10 mouse cellular contexts compared by ENCODE assay signal in the genomic region with DNA sequence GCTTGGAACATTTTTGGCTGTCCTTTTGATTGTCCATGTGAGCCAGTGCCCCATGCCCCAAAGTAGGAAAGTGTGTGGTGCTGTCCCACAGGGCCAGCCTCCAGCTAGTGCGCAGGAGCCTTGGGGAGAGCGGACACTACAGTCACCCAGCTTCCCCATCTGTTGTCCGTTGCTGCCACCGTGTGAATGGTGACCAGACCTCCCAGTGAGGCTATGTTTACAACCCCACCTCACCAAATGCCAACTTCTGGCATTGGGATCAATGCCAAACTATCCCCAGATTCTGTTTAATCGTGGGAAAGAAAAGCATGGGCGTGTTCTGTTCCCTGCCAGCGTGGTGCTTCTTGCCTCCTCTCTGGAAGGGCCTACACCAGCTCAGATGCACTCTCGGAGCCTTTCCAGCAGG. TPM values are rescaled to one million over a fixed set of nuclear protein-coding genes. Genes with fewer than 3 reads are reported as not detected.
DNase-seq lines count a peak whose midpoint lies in the region; ATAC-seq lines count a peak whose summit lies in the region.
"Had no signal": no experiment of that assay in that cellular context is flagged by ENCODE, and none has a peak within 500 bp of the region (broad histone marks: within the 10 kb centered on the region; RNA-seq: fewer than 3 reads in every experiment).

No protein-coding gene starts in this region.

- no peak overlapping the region for H3K27ac ChIP-seq in forebrain, embryonic 13.5 days
- no peak overlapping the region for H3K27ac ChIP-seq in forebrain, embryonic 11.5 days (ENCODE audit: low read depth, low read length)
- H3K27ac ChIP-seq: embryonic facial prominence, embryonic 15.5 days had no signal

- peak; percentile 57; the same call in 1 of the 2 replicates for ATAC-seq in forebrain, embryonic 13.5 days
- no peak for ATAC-seq in forebrain, embryonic 11.5 days (replicated peaks; ENCODE audit: low FRiP score)

- H3K4me2 ChIP-seq in forebrain, embryonic 13.5 days = no peak overlapping the region
- H3K4me2 ChIP-seq in forebrain, embryonic 11.5 days (ENCODE audit: low read depth, low read length, severe bottlenecking) = no peak overlapping the region
- H3K4me2 ChIP-seq: embryonic facial prominence, embryonic 15.5 days had no signal

- WGBS in forebrain, embryonic 13.5 days = 63% methylated on average over 8 of the region's 8 CpGs
- WGBS in forebrain, embryonic 11.5 days = 87% methylated on average over 8 of the region's 8 CpGs

- H3K9ac ChIP-seq in forebrain, embryonic 13.5 days = no peak overlapping the region
- H3K9ac ChIP-seq in forebrain, embryonic 11.5 days (ENCODE audit: low read length) = no peak overlapping the region
- H3K9ac ChIP-seq: embryonic facial prominence, embryonic 15.5 days had no signal

- no peaks in the 10 kb centered on the region for H3K9me3 ChIP-seq in forebrain, embryonic 13.5 days (replicated peaks)
- H3K9me3 ChIP-seq in forebrain, embryonic 11.5 days (ENCODE audit: control insufficient read depth, low read length) = no peaks in the 10 kb centered on the region
- H3K9me3 ChIP-seq: embryonic facial prominence, embryonic 15.5 days had no signal

- no peak for DNase-seq in forebrain, embryonic 11.5 days (ENCODE audit: low spot score)
- peak; percentile 30 to 36 for DNase-seq in left cerebral cortex, adult 18-20 months (ENCODE audit: low spot score in 2 of 2)
- DNase-seq in left cerebral cortex, adult 8-10 months (ENCODE audit: low spot score in 2 of 2) = no peak
- DNase-seq in adrenal gland, postnatal 14 days = peak; percentile 55
- peak; percentile 36 to 39 for DNase-seq in frontal cortex, postnatal 36 days (ENCODE audit: low spot score in 2 of 2)
- DNase-seq in spleen, postnatal 10 days (ENCODE audit: low spot score in 2 of 2) = no peak
- no peak for DNase-seq in retina, embryonic 14.5 days (ENCODE audit: low spot score)

- H3K4me1 ChIP-seq in forebrain, embryonic 13.5 days = peaks cover 6% of the 10 kb centered on the region
- no peaks in the 10 kb centered on the region for H3K4me1 ChIP-seq in forebrain, embryonic 11.5 days (replicated peaks; ENCODE audit: control insufficient read depth, insufficient read depth, low read length)
- H3K4me1 ChIP-seq: embryonic facial prominence, embryonic 15.5 days had no signal

- no peaks in the 10 kb centered on the region for H3K27me3 ChIP-seq in forebrain, embryonic 13.5 days
- H3K27me3 ChIP-seq in forebrain, embryonic 11.5 days (ENCODE audit: control insufficient read depth, insufficient read depth, low read length) = no peaks in the 10 kb centered on the region
- H3K27me3 ChIP-seq: embryonic facial prominence, embryonic 15.5 days had no signal

- H3K36me3 ChIP-seq in forebrain, embryonic 13.5 days (ENCODE audit: poor library complexity, severe bottlenecking) = peaks cover 21% of the 10 kb centered on the region
- H3K36me3 ChIP-seq in forebrain, embryonic 11.5 days (ENCODE audit: control insufficient read depth, insufficient read depth, low read length) = no peaks in the 10 kb centered on the region; the same call in 1 of the 2 replicates
- H3K36me3 ChIP-seq: embryonic facial prominence, embryonic 15.5 days had no signal

- H3K4me3 ChIP-seq in forebrain, embryonic 13.5 days = no peak overlapping the region
- no peak overlapping the region for H3K4me3 ChIP-seq in forebrain, embryonic 11.5 days (ENCODE audit: low read depth, low read length)
- H3K4me3 ChIP-seq: embryonic facial prominence, embryonic 15.5 days had no signal

RNA-seq across cellular contexts. Expression of gene Gm4131, which starts 41.1 kb away (rescaled TPM):
- polyA plus RNA-seq in forebrain, embryonic 13.5 days (2015; fragmentation: Nextera tagmentation; extraction: Ambion mirVana) = 0.14 TPM in 1 of 2 replicates, not detected in the other
- polyA plus RNA-seq in forebrain, embryonic 11.5 days (2014; fragmentation: Nextera tagmentation; extraction: Ambion mirVana) = not detected in 2 replicates
- total RNA-seq in left cerebral cortex, adult 18-20 months (2021) = not detected
- total RNA-seq in left cerebral cortex, adult 8-10 months (2022) = not detected
- total RNA-seq in adrenal gland, postnatal 14 days (2021) = not detected in 2 replicates
- polyA plus RNA-seq: embryonic facial prominence, embryonic 15.5 days; large intestine, adult 2 months had no signal

RNA-seq across cellular contexts. Expression of gene Fam124a, which starts 52.3 kb away (rescaled TPM):
- 22.7 and 23.9 TPM in 2 replicates for polyA plus RNA-seq in forebrain, embryonic 13.5 days (2015; fragmentation: Nextera tagmentation; extraction: Ambion mirVana)
- polyA plus RNA-seq in forebrain, embryonic 11.5 days (2014; fragmentation: Nextera tagmentation; extraction: Ambion mirVana) = 7.4 and 9.2 TPM in 2 replicates
- total RNA-seq in left cerebral cortex, adult 18-20 months (2021) = 10 to 100 TPM; 20.8 to 23.3 TPM
- 10 to 100 TPM; 15.4 to 23.0 (median 19.9) TPM for total RNA-seq in left cerebral cortex, adult 8-10 months (2022)
- 2.5 and 3.9 TPM in 2 replicates for total RNA-seq in adrenal gland, postnatal 14 days (2021)

RNA-seq across cellular contexts. Expression of gene Serpine3, which starts 55.7 kb away (rescaled TPM):
- not detected in 2 replicates for polyA plus RNA-seq in forebrain, embryonic 13.5 days (2015; fragmentation: Nextera tagmentation; extraction: Ambion mirVana)
- polyA plus RNA-seq in forebrain, embryonic 11.5 days (2014; fragmentation: Nextera tagmentation; extraction: Ambion mirVana) = not detected in 2 replicates
- total RNA-seq in left cerebral cortex, adult 18-20 months (2021) = not detected
- total RNA-seq in left cerebral cortex, adult 8-10 months (2022) = not detected
- total RNA-seq in adrenal gland, postnatal 14 days (2021) = not detected in 2 replicates
- polyA plus RNA-seq: embryonic facial prominence, embryonic 15.5 days; large intestine, adult 2 months had no signal

Comparison
In these comparisons a context has a peak if more than half of its experiments do, and no peak if none do; other contexts are left out.
1. DNase-seq: peak in left cerebral cortex, adult 18-20 months (2 of 2), adrenal gland, postnatal 14 days (single experiment) and frontal cortex, postnatal 36 days (2 of 2); none in forebrain, embryonic 11.5 days (single experiment), left cerebral cortex, adult 8-10 months (0 of 2), spleen, postnatal 10 days (0 of 2) and retina, embryonic 14.5 days (single experiment).